Mouse (Mus musculus) small intestine, adult 2 months (tissue): Measurements from ENCODE around the gene Habp4. TPM values are rescaled to one million over a fixed set of nuclear protein-coding genes. Genes with fewer than 3 reads are reported as not detected.

Experiments
- H3K27ac ChIP-seq: fragments of 200-500 bp; 2 replicates; pipeline ENCODE4 v1.5.1; 2012; ENCODE audit warnings: low read depth, low read length, control low read depth, inconsistent platforms; ENCODE audit not compliant: insufficient read depth
- H3K27me3 ChIP-seq: fragments of 200-500 bp; 2 replicates; pipeline ENCODE4 v1.6.1; 2012; ENCODE audit warnings: mild to moderate bottlenecking, moderate library complexity, low read length, inconsistent platforms; ENCODE audit not compliant: control insufficient read depth, insufficient read depth
- H3K36me3 ChIP-seq: fragments of 200-500 bp; 2 replicates; pipeline ENCODE4 v1.6.1; 2012; ENCODE audit warnings: mild to moderate bottlenecking, low read length, control low read depth, inconsistent platforms; ENCODE audit not compliant: control insufficient read depth, insufficient read depth
- H3K4me1 ChIP-seq: fragments of 200-500 bp; 2 replicates; pipeline ENCODE4 v1.6.1; 2012; ENCODE audit warnings: low read length, inconsistent platforms, mixed read lengths; ENCODE audit not compliant: control insufficient read depth, insufficient read depth, insufficient read length
- H3K4me3 ChIP-seq: fragments of 200-500 bp; 2 replicates; pipeline ENCODE4 v1.5.1; 2012; ENCODE audit warnings: low read depth, mild to moderate bottlenecking, control low read depth, inconsistent platforms, low read length, moderate library complexity
- CTCF ChIP-seq: fragments of 200-500 bp; IDR thresholded peaks from 2 replicates; pipeline ENCODE4 v1.5.1; 2012; ENCODE audit warnings: low read depth, mild to moderate bottlenecking, control low read depth, inconsistent platforms, low read length, moderate library complexity, mixed read lengths; ENCODE audit not compliant: insufficient replicate concordance, insufficient read length; ENCODE audit errors: extremely low read depth
- POLR2A ChIP-seq: fragments of 200-500 bp; IDR thresholded peaks from 2 replicates; pipeline ENCODE4 v1.6.1; 2012; ENCODE audit warnings: low read depth, mild to moderate bottlenecking, control low read depth, inconsistent platforms, low read length, moderate library complexity
- WGBS: fragments of 180-500 bp; shearing (Covaris S2); methylation state at CpG from one replicate; pipeline ENCODE4 v1.1.7; 2018; 5-methylcytosine and 5-hydroxymethylcytosine counted together
- polyA plus RNA-seq: library from polyadenylated mRNA; depleted of rRNA; stranded (reverse); fragments of >200 nt; gene quantifications from 2 replicates; pipeline ENCODE4 v1.2.3, GENCODE M21; 2012; rRNA removed

Habp4 gene
- 6.5 and 8.7 TPM in 2 replicates for polyA plus RNA-seq

GRCm38 (mm10) chr13:64161548-64161915, at the start of gene Habp4:
Habp4 (plus strand) TSS chr13:64161824.
- 0 out of 2 replicates have a peak, but pooled peaks have one; percentile 16 for TF ChIP-seq POLR2A
- no peak for TF ChIP-seq CTCF
- WGBS: under 1% methylated on average over 25 of the region's 31 CpGs
- Histone ChIP-seq H3K27ac (peak within 1 kb of the TSS; percentile 38; the same call in 1 of the 2 replicates), H3K36me3 (no peaks in the 10 kb centered on the region), H3K4me1 (peaks cover 4% of the 10 kb centered on the region), H3K4me3 (peak within 1 kb of the TSS; percentile 87), H3K27me3 (no peaks in the 10 kb centered on the region)

GRCm38 (mm10) chr13:64117442-64117841, 44.2 kb upstream of the Habp4 start:
- 55% methylated on average over 2 of the region's 2 CpGs for WGBS
- H3K36me3 ChIP-seq: peaks cover 3% of the 10 kb centered on the region
- H3K27me3 ChIP-seq: no peaks in the 10 kb centered on the region
- H3K27ac ChIP-seq: no peak overlapping the region
- no peak for TF ChIP-seq CTCF
- TF ChIP-seq POLR2A: no peak
- H3K4me3 ChIP-seq: no peak overlapping the region
- H3K4me1 ChIP-seq: no peaks in the 10 kb centered on the region

- 83% methylated on average over 4 of the region's 4 CpGs for WGBS
- H3K27ac ChIP-seq: no peak overlapping the region
- no peaks in the 10 kb centered on the region for H3K4me1 ChIP-seq
- TF ChIP-seq CTCF (no peak), POLR2A (no peak)
- no peaks in the 10 kb centered on the region for H3K27me3 ChIP-seq
- no peak overlapping the region for H3K4me3 ChIP-seq
- peaks cover 3% of the 10 kb centered on the region for H3K36me3 ChIP-seq
Observed at GRCm38 (mm10) chr13:64120760-64121159, 40.9 kb upstream of the Habp4 start.

- H3K4me3 ChIP-seq: no peak overlapping the region
- no peak for TF ChIP-seq POLR2A
- TF ChIP-seq CTCF: no peak
- no peaks in the 10 kb centered on the region for H3K27me3 ChIP-seq
- H3K27ac ChIP-seq: 0 out of 2 replicates have a peak overlapping the region, but pooled peaks have one; percentile 17
- WGBS: 47% methylated on average over 6 of the region's 6 CpGs
- H3K4me1 ChIP-seq: no peaks in the 10 kb centered on the region; the same call in 1 of the 2 replicates
- peaks cover 3% of the 10 kb centered on the region for H3K36me3 ChIP-seq
Observed at GRCm38 (mm10) chr13:64123491-64124188, 38.0 kb upstream of the Habp4 start.

- no peaks in the 10 kb centered on the region for H3K27me3 ChIP-seq
- no peak overlapping the region for H3K27ac ChIP-seq
- no peak overlapping the region for H3K4me3 ChIP-seq
- H3K36me3 ChIP-seq: peaks cover 3% of the 10 kb centered on the region
- WGBS: 94% methylated on average over 6 of the region's 6 CpGs
- TF ChIP-seq POLR2A (no peak), CTCF (no peak)
- peaks cover 3% of the 10 kb centered on the region; the same call in 1 of the 2 replicates for H3K4me1 ChIP-seq
Observed at GRCm38 (mm10) chr13:64124886-64125285, 36.7 kb upstream of the Habp4 start.

- Histone ChIP-seq H3K27me3 (no peaks in the 10 kb centered on the region), H3K4me3 (no peak overlapping the region), H3K36me3 (no peaks in the 10 kb centered on the region; the same call in 1 of the 2 replicates), H3K4me1 (peaks cover 3% of the 10 kb centered on the region; the same call in 1 of the 2 replicates), H3K27ac (no peak overlapping the region)
- 90% methylated on average over 4 of the region's 4 CpGs for WGBS
- TF ChIP-seq CTCF: no peak
- TF ChIP-seq POLR2A: no peak
Observed at GRCm38 (mm10) chr13:64126316-64126715, 35.3 kb upstream of the Habp4 start.

- H3K4me3 ChIP-seq: peak within 1 kb of the TSS; percentile 78
- peaks cover 3% of the 10 kb centered on the region; the same call in 1 of the 2 replicates for H3K4me1 ChIP-seq
- TF ChIP-seq CTCF (no peak), POLR2A (peak; percentile 78; the same call in 1 of the 2 replicates)
- no peaks in the 10 kb centered on the region for H3K36me3 ChIP-seq
- H3K27me3 ChIP-seq: no peaks in the 10 kb centered on the region
- peak within 1 kb of the TSS; percentile 82 for H3K27ac ChIP-seq
- 4% methylated on average over 44 of the region's 44 CpGs for WGBS
Observed at GRCm38 (mm10) chr13:64128858-64129615, 32.6 kb upstream of the Habp4 start, which contains the start of gene Slc35d2. Slc35d2 (minus strand) TSS chr13:64129368.
